Mouse (Mus musculus) heart, embryonic 14.5 days (tissue): ENCODE data around the gene Gmds. TPM values are rescaled to one million over a fixed set of nuclear protein-coding genes. Genes with fewer than 3 reads are reported as not detected.

Experiments
- ATAC-seq: fragments of 200-750 bp; cut with Nextera tagmentation; 2 replicates; pipeline ENCODE4 v1.8.0; 2017; ENCODE audit warnings: low read depth, moderate TSS enrichment; ENCODE audit not compliant: insufficient number of reproducible peaks, insufficient read depth, low FRiP score
- H3K27ac ChIP-seq, 2 experiments: fragments of 200-500 bp in 1 of 2; fragments of 300-500 bp in 1 of 2; sonication (generic) in 1 of 2; replicated peaks in 1 of 2; 2 replicates each; pipeline ENCODE4 v1.5.1; 2012 to 2014; ENCODE audit warnings: low read depth in 2 of 2, low read length in 2 of 2, control low read depth in 1 of 2, mild to moderate bottlenecking in 1 of 2, mixed read lengths in 1 of 2; ENCODE audit not compliant: control insufficient read depth in 1 of 2, insufficient read depth in 1 of 2
- H3K27me3 ChIP-seq: fragments of 300-500 bp; sonication (generic); 2 replicates; pipeline ENCODE4 v1.6.1; 2014; ENCODE audit warnings: mild to moderate bottlenecking, low read length, control low read depth; ENCODE audit not compliant: control insufficient read depth, insufficient read depth
- H3K36me3 ChIP-seq: fragments of 300-500 bp; sonication (generic); 2 replicates; pipeline ENCODE4 v1.6.1; 2014; ENCODE audit warnings: mild to moderate bottlenecking, control low read depth, low read length, mixed read lengths; ENCODE audit not compliant: control insufficient read depth, insufficient read depth
- H3K4me1 ChIP-seq, 2 experiments: fragments of 200-500 bp in 1 of 2; fragments of 300-500 bp in 1 of 2; sonication (generic) in 1 of 2; 2 replicates each; pipeline ENCODE4 v1.6.1; 2012 to 2014; ENCODE audit warnings: low read length in 2 of 2, control low read depth in 1 of 2, mixed read lengths in 1 of 2; ENCODE audit not compliant: control insufficient read depth in 2 of 2, insufficient read depth in 2 of 2
- H3K4me2 ChIP-seq: fragments of 300-500 bp; sonication (generic); 2 replicates; pipeline ENCODE4 v1.6.1; 2014; ENCODE audit warnings: mild to moderate bottlenecking, low read length
- H3K4me3 ChIP-seq, 2 experiments: fragments of 200-500 bp in 1 of 2; fragments of 300-500 bp in 1 of 2; sonication (generic) in 1 of 2; 2 replicates each; pipeline ENCODE4 v1.5.1; 2012 to 2014; ENCODE audit warnings: low read length in 2 of 2, mild to moderate bottlenecking in 2 of 2, control low read depth in 1 of 2, low read depth in 1 of 2, moderate library complexity in 1 of 2; ENCODE audit not compliant: control insufficient read depth in 1 of 2, insufficient read depth in 1 of 2
- H3K9ac ChIP-seq: fragments of 300-500 bp; sonication (generic); 2 replicates; pipeline ENCODE4 v1.6.1; 2014; ENCODE audit warnings: mild to moderate bottlenecking, low read length
- H3K9me3 ChIP-seq: fragments of 300-500 bp; sonication (generic); 2 replicates; pipeline ENCODE4 v1.6.1; 2016; ENCODE audit warnings: low read length, control low read depth; ENCODE audit not compliant: control insufficient read depth
- WGBS: fragments of 180-500 bp; shearing (Covaris S2); extraction: QIAGEN DNeasy Blood & Tissue Kit; methylation state at CpG from one replicate; pipeline ENCODE4 v1.1.7; 2014; 5-methylcytosine and 5-hydroxymethylcytosine counted together
- polyA plus RNA-seq: library from polyadenylated mRNA; unstranded; fragments of >200 nt; fragmentation: Nextera tagmentation; extraction: Ambion mirVana; gene quantifications from 2 replicates; pipeline ENCODE4 v1.2.1, GENCODE M21; 2014

Gmds gene
- polyA plus RNA-seq, 1 experiment from 2014 or later, result 28.7 TPM

DNA sequence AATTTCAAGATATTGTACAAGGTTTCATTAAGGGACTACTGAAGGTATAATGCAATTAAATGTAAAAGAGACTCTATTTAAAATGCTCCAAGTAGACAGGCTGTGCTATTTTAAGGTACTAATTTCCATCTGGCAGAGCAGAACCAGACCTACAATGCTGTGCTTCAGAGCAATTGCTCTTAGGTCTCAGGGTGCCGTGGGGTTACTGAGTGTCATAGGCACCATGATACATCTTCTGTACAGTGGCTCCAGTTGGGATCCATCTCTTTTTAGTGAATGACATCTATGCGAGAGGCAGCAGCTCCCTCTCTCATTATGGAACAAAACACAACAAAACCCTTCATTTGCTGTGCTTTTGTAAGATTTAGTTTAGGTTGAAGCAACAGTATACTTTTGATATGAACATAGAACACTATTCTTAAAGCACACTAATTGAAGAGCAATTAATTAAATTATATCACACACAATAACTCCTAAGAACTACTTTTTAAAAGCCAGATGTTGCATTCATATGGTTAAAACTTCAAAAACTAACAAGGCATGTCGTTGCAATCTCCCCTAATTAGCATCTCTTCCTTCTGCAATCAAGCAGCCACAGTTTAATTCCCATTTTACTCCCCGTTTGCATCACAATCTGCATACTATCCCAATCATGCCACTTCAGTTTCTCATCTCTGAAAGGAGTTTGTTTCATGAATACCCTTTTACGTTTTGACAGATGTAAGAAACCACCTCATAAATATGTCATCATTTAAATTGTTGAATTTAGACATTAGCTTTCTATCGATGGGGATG lies 317.9 kb downstream of the Gmds start:
- Histone ChIP-seq H3K27ac (no peak overlapping the region), H3K4me3 (no peak overlapping the region), H3K9ac (no peak overlapping the region), H3K9me3 (no peaks in the 10 kb centered on the region), H3K4me1 (peaks cover 5 to 18% of the 10 kb centered on the region in 2 experiments), H3K36me3 (no peaks in the 10 kb centered on the region), H3K4me2 (no peak overlapping the region), H3K27me3 (no peaks in the 10 kb centered on the region)
- 68% methylated on average over 6 of the region's 6 CpGs for WGBS
- ATAC-seq, result no peak

DNA sequence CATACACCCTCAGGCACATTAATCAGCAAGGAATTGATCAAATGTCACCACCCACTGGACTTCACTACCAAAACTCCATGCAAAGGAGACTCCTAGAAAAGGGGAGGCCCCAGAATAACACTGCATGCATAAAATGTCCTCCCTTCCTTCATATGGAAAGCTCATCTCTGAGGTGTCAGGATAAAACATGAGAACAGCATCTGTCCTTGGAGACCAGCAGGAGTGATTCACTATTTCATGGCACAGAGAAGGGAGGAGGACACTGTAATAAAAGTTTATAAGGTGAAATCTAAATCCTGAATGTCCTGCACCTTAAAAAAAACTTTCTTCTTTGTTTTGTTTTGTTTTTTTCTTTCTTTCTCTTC lies 319.3 kb downstream of the Gmds start:
- Histone ChIP-seq H3K36me3 (no peaks in the 10 kb centered on the region), H3K9ac (no peak overlapping the region), H3K27me3 (no peaks in the 10 kb centered on the region), H3K9me3 (no peaks in the 10 kb centered on the region), H3K4me3 (no peak overlapping the region), H3K4me1 (peaks cover 5 to 18% of the 10 kb centered on the region in 2 experiments), H3K27ac (peak overlapping the region; percentile 39 to 56; a peak in 3 of 4 replicates), H3K4me2 (no peak overlapping the region)
- ATAC-seq, result no peak; the same call in 1 of the 2 replicates

DNA sequence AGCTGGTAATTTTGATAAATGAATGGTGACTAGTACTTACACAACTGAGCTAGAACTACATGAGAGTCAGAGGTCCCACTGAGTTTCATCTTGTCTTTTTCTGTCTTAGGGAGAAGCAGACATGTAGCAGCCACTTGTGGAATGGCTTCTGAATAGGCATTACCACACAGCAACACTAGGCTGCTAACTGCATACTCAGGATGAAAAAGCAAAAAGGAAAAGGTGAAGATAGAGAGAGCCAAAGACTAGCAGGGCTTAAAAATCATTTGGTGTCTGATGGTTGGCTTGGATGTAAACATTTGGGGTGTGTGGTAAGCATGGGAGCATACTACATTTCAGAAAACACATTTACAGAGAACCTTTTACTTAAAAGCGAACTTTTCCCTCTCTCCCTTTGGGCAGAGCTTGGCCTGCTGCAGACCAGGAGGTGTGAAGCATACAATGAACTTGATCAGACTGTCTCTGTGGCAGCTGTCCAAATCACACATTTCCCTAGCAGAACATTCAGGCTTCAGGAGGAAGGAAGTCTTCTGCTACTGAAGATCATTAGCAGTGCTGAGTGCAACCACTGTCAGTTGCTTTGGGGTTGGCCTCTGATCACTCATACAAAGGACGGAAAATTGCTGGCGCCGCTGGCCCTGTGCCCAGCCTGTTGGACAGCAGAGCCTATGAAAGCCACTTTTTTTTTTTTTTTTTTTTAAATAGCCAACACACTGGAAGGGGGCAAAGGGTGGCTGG lies 319.9 kb downstream of the Gmds start:
- Histone ChIP-seq H3K4me1 (peaks cover 5 to 18% of the 10 kb centered on the region in 2 experiments), H3K27me3 (no peaks in the 10 kb centered on the region), H3K4me3 (no peak overlapping the region), H3K4me2 (no peak overlapping the region), H3K36me3 (no peaks in the 10 kb centered on the region), H3K27ac (peak overlapping the region; percentile 56 to 64), H3K9me3 (no peaks in the 10 kb centered on the region), H3K9ac (no peak overlapping the region)
- ATAC-seq, result peak; percentile 91
- 22% methylated on average over 4 of the region's 4 CpGs for WGBS

GRCm38 (mm10) chr13:32008802-32009201 lies 329.7 kb downstream of the Gmds start:
- Histone ChIP-seq H3K4me1 (0 out of 4 replicates have a peak, but pooled peaks cover 0 to 4% of the 10 kb centered on the region in 2 experiments), H3K27me3 (no peaks in the 10 kb centered on the region), H3K4me2 (0 out of 2 replicates have a peak overlapping the region, but pooled peaks have one; percentile 13), H3K36me3 (no peaks in the 10 kb centered on the region), H3K4me3 (no peak overlapping the region), H3K9me3 (no peaks in the 10 kb centered on the region), H3K27ac (peak overlapping the region in 1 of 2 experiments; percentile 37; a peak in 1 of 4 replicates), H3K9ac (no peak overlapping the region)
- no peak for ATAC-seq
- 15% methylated on average over 4 of the region's 4 CpGs for WGBS

- H3K4me1 ChIP-seq, result 0 out of 4 replicates have a peak, but pooled peaks cover 0 to 4% of the 10 kb centered on the region in 2 experiments
- H3K4me3 ChIP-seq, result no peak overlapping the region
- H3K27ac ChIP-seq, result peak overlapping the region; percentile 32 to 50; a peak in 3 of 4 replicates
- H3K9me3 ChIP-seq, result no peaks in the 10 kb centered on the region
- 42% methylated on average over 7 of the region's 7 CpGs for WGBS
- H3K9ac ChIP-seq, result no peak overlapping the region
- H3K27me3 ChIP-seq, result no peaks in the 10 kb centered on the region
- ATAC-seq, result no peak
- no peaks in the 10 kb centered on the region for H3K36me3 ChIP-seq
- H3K4me2 ChIP-seq, result peak overlapping the region; percentile 36
Observed at GRCm38 (mm10) chr13:32008116-32008641, 330.4 kb downstream of the Gmds start.

DNA sequence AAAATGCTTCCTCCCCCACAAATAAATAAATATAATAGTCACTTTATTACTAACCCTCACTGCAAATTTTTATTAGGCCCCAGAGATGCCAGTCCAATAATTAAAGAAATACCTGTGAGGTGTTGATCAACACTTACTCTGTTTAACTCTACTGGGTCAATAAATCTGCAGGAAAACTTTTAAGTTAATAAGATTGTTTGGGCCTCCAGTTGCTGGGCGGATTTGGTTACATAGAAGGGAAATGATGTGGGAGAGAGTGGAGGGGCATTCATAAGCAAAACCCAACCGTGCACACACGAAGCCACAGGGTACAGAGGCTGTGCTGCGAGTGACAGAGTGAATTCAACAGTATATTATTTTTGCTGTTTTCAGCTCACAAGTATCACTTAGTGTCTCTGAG lies 345.1 kb downstream of the Gmds start:
- peaks cover 2 to 4% of the 10 kb centered on the region in 2 experiments; a peak in 2 of 4 replicates for H3K4me1 ChIP-seq
- no peaks in the 10 kb centered on the region for H3K27me3 ChIP-seq
- no peak overlapping the region for H3K9ac ChIP-seq
- no peak overlapping the region for H3K27ac ChIP-seq
- H3K36me3 ChIP-seq, result no peaks in the 10 kb centered on the region
- 87% methylated on average over 4 of the region's 4 CpGs for WGBS
- ATAC-seq, result no peak
- H3K4me2 ChIP-seq, result no peak overlapping the region
- peaks cover 4% of the 10 kb centered on the region; the same call in 1 of the 2 replicates for H3K9me3 ChIP-seq
- H3K4me3 ChIP-seq, result no peak overlapping the region

DNA sequence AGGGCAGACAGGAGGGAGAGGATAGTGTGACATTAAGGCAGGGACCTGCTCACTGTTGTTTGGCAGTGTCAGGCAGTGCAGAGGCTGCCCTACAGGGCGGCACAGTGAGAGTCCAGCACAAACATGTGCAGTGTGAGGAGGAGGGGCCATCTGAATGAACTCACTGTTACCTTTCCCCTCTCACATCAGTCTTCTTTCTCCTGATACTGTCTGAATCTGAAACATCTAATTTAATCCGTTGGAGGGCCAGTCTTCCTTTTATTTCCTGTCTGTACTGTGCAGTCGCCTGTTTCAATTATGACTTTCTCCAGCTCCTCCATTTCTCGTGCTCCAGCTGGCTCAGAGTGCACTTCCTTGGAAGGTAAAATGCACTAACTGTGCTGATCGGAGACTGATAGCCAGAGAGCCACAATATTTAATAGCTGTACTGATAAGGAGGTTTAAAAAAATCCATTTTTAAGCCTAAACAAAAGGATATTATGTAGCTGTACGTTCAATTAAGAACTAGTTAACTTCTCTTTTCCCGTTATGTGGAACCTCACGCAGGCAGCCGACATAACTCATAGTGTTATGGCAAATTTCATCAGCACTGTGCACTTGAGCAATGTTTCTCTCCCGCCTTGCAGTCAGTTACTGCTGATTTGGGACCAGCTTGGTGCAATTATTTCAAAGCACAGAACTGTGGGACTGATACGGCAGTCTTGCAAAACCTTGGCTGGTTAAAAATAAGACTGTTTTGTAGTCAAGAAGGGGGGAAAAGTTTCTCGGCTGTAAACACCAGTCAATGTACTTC lies 345.9 kb downstream of the Gmds start:
- Histone ChIP-seq H3K4me1 (peaks cover 2 to 4% of the 10 kb centered on the region in 2 experiments; a peak in 2 of 4 replicates), H3K36me3 (no peaks in the 10 kb centered on the region), H3K9ac (no peak overlapping the region), H3K9me3 (peaks cover 4% of the 10 kb centered on the region; the same call in 1 of the 2 replicates), H3K4me2 (peak overlapping the region; percentile 26), H3K27ac (no peak overlapping the region; a peak in 1 of 4 replicates), H3K27me3 (no peaks in the 10 kb centered on the region), H3K4me3 (no peak overlapping the region)
- WGBS, result 55% methylated on average over 12 of the region's 12 CpGs
- no peak for ATAC-seq
